Mouse (Mus musculus) testis, postnatal 10 days (tissue): Measurements from ENCODE around the gene Krt31.

Experiments
- DNase-seq: peaks from one replicate; pipeline ENCODE4 v3.0.0; 2021; ENCODE audit warnings: low spot score

Gene Krt31

DNA sequence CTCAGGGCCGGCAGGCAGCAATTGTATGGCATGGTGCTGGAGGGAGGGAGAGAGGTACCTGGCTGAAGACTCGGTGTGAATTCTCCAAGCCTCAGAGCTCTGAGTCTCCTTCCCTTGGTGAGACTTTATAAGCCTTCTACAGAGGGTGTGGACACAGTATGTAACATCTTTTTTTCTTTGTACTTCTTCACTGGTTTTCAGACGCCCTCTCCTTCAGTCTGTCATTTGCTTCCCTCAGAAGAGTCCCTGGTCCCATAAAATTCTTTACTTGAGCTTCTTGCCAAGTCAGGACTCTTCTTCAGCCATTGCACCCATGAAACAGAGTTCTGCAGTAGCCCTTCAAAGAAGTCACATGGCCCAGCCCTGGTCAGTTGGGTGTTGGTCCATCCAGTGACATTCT is at the start of gene Krt31:
Gene Krt31 (minus strand): TSS at position 101 of the 400 bp plus-strand sequence.
- DNase-seq = no peak

DNA sequence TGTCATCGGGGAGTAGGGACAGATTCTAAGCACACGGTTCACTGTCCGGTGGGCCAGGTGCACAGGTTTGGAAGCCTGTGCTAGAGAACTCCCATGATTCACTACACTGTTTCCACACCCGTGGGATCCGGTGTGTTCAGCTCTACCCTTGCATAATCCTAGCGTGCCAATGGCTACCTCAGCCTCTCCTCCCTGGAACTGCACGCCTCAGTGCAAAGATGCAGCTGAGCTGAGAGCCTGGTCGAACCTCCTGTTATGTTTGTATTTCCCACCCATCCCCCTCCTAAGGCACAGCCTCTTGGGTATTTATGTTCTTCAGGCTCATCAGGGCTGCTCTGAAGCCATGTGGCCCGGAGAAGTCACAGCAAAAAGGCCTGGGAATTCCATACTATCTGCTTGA is 47.5 kb upstream of the Krt31 start:
- DNase-seq = no peak

DNA sequence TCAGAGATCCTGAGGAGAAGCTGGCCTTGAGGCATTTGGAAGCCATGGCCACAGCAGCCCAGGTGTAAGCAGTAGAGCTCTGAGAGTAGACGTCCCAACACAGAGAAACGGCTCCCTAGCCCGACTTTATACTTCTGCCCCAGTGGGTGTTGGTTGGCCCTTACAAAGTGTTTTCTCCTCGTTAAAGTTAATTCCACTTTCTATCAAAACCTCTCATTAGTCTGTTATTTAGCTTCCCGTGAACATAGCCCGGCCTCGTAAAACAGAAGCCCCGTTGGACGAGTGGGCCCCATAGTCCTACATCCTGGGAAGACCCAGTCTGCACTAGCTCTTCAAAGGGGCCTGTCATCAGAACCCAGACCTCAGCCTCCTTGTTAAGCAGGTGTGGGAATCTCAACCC is 45.8 kb upstream of the Krt31 start, which contains the start of gene Krt35:
Gene Krt35 (minus strand): TSS at position 101 of the 400 bp plus-strand sequence.
- DNase-seq = no peak

DNA sequence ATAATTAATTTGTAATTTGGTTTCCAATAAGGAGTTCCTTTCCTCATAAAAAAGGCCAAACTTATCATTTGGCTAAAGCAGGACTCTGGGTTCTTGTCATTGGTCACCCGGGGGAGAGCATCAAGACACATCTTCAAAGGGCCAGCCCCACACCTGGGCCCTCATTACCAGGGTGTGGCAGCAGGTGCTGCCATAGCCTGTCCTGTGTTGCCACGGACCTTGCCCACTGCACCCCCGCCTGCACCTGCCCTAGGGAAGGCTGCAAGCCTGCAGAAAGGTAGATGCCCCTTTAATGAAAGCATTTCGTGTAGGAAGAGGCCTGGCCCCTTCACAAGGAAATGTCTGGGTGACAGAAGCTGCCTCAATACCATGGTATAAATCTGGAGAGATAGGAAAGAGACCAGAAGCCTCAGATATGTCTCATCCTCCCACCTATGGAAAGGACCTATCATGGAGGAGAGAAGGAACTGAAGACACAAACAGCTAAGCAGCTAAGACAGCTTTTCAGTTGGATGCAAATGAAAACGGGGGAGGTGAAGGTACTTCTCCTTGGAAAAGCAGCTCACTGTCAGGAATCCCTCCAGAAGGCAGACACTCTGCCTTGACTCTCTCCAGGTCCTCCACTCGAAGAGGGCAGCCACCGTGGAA is 38.2 kb upstream of the Krt31 start:
- no peak for DNase-seq

- no peak for DNase-seq
Observed at GRCm38 (mm10) chr11:100087861-100088260, 37.5 kb upstream of the Krt31 start, which contains the start of gene Krt32. Krt32 (minus strand) TSS chr11:100088226.

DNA sequence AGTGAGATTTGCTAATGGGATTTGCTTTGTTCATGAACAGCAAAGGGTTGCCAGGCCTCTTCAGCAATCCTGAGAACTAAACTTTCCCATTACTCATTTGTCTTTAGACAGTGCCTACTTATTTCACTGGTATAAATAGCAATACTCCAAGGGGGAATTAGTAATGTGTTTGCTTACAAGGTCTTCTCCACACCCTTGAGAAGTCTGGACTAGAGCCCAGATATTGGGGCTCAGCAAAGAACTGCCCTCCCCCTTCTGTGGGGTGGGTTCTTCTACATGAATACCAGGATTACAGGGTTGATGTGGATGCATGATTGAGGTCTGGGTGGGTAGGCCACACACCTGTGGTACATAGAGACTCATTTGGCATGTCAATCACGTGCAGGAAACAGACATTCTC is 23.5 kb upstream of the Krt31 start:
- no peak for DNase-seq

DNA sequence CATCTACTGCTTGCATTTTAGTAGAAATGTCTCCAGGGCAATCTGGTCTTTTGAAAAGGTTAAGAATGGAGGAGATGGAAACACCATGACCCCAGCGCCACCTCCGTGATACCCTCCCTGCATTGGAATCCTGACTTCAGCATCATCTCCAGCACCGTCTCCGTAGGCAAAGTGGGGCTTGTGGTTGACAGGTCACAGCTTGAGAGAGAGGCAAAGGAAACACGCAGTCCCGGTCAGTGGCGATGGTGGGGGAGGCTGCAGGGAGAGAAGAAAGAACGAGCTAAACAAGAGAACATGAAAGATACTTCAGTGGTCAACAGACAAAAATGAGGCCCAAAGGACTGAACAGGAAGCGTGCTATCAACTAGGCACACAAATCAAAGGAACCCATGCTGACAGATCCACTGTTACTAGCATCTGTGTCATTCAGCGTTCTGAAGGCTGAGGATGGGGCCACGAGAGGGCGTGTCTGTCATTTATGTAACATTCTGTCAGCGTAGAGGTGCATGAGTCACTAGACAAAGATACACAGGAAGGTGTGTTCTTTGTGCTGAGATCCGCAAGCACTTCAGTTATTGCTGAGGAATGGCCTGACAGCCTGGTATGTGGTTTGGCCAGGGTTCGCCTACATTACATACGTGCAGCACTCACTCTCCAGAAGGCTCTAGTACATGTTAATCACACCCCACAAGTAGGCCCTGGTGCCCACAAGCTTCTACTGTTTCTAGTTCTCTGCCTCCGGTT is 17.1 kb upstream of the Krt31 start:
- DNase-seq = no peak

- DNase-seq = no peak
Observed at GRCm38 (mm10) chr11:100066236-100067010, 16.1 kb upstream of the Krt31 start.

- DNase-seq = no peak
Observed at GRCm38 (mm10) chr11:100058875-100059274, 8.5 kb upstream of the Krt31 start.

DNA sequence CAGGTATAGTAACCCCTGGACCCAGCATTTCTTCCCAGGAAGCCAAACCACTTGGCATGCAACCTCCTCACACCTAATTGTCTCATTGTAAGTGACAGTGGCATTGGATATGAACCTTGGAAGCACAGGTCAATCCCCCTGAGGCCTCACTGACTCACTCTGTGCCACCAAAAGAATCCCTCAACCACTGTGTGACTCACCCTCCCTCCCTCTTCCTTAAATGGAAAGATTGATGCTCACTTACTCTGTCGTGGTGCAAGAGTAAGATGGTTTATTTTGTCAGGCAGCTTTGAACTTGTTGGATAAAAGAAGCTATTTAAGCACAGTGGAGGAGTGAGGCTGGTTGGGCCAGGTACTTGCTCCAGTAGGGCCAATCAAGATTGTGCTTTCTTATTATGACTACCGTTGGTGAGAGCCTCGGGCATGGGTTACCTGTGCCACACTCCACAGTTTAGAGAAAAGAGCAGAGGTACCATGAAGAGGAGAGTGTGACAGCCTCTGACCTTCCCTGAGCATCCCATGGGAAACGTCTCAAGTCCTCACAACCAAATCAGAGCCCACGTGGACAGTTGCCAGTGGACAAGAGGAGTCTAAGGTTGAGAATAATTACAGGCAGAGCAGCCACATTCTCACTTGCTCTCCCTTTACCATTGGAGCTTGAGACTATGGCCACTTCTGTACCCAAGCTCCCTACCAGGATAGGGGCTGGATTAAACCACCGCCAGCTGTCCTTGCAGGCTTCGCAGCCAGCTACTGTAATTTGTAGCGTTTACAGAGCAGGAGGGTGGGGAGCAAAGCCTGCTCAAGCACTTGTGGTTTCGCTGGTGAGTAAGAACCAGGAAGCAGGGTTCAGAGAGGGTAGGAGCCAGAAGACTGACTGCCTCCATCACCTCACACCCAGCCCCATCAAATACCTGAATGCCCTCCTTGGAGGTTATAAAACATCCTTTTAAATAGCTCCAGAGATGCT is 5.6 kb upstream of the Krt31 start:
- no peak for DNase-seq

GRCm38 (mm10) chr11:100047193-100047592 is 3.2 kb downstream of the Krt31 start:
- no peak for DNase-seq

GRCm38 (mm10) chr11:100046303-100046866 is 4.0 kb downstream of the Krt31 start:
- no peak for DNase-seq

- DNase-seq = no peak
Observed at GRCm38 (mm10) chr11:100041454-100041853, 8.9 kb downstream of the Krt31 start, which contains the start of gene Krt34. Krt34 (minus strand) TSS chr11:100041554.

DNA sequence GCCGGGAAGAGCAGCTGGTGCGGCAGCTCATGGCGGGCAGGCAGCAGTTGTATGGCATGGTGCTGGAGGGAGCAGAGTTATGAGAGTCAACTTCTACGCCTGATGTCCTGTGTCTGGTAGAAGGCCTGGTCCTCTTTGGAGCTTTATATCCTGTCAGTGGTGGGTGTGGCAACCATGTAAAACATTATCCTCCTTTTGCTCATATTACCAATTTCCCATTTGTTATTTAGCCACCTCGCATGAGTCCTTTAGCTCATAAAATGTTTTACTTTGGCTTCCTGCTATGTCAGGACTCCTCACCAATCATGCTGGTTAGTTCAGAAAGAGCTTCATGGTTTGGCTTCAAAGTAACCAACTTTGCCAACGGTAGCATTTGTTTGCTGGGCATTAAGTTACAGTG is 20.6 kb downstream of the Krt31 start, which contains the start of gene Krt33b:
Gene Krt33b (minus strand): TSS at position 101 of the 400 bp plus-strand sequence.
- DNase-seq = no peak

- no peak for DNase-seq
Observed at GRCm38 (mm10) chr11:100021438-100021837, 28.9 kb downstream of the Krt31 start.

DNA sequence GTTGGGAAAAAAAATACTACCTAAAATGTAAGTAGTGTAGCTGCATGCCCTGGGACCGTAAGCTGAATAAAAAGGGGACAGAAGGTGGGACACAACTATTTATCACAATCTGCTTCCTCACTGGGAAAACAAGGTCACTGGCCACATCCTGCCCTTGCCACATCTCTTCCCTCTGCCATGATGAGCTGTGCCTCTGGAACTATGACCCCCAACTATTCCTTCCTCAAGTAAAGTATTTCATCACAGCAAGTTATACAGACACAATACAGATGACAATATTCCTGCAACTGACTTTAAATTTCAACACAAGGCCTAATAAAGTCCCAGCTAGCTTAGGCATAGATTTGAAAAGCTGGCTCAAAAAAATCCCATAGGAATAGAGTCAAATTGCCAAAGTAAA is 30.9 kb downstream of the Krt31 start:
- DNase-seq = no peak

DNA sequence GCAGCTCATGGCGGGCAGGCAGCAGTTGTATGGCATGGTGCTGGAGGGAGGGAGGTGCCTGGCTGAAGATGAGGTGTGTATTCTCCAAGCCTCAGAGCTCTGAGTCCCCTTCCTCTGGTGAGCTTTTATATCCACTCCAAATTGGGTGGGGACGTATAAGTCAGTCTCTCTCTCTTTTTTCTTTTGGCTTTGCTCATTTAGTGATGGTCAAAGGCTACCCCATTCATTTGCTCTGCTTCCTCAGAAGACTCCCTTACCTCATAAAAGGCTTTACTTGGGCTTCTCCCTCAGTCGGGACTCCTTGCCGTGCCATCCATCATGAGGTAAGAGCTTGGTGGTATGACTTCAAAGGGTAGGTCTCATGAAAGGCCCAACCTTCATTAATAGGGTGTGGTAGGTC is 34.2 kb downstream of the Krt31 start, which contains the start of gene Krt33a:
Gene Krt33a (minus strand): TSS at position 101 of the 400 bp plus-strand sequence.
- no peak for DNase-seq

DNA sequence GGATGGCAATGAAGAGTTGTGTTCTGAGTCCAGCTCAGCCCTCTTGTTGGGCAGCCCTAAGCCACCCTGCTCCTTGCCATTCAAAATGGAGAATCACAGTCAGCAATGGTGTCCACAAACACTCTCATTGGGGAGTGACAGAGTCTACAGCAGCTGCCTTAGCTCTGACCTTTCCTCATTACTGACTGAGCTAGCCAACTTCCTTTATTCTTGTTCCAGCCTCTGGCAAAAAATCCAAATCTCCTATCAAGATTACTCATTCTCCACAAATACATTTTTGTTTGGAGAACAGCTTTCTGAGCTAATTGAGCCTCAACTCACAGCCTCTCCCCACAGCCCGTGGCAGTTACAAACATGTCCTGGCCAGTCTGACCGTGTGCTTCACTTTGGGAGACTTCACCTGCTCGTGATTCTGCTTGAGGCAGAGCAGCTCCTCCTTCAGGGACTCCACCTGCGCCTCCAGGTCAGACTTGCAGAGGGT is 36.6 kb downstream of the Krt31 start:
- no peak for DNase-seq

GRCm38 (mm10) chr11:100010682-100011081 is 39.7 kb downstream of the Krt31 start:
- no peak for DNase-seq

DNA sequence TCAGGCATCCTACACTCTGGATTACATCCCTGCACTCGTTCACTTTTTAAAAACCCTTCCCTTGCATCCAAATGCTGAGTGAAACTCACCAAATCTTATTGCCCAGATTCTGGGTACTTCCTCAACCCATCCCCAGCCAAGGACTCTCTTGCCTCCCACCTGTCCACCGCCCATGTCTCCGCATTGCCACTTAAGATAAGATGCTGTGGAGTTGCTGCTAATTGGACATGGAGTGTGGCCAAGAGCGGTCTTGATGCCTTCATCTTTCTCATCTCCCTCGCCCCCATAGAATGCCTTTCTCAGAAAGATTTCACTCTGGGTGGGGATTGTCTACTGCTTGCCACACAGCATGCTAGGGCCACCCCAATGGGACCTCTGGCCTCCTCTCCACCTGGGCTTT is 42.0 kb downstream of the Krt31 start:
- DNase-seq = no peak

GRCm38 (mm10) chr11:100006624-100007023 is 43.7 kb downstream of the Krt31 start:
- DNase-seq = no peak
